Mouse (Mus musculus): Measurements from ENCODE around the gene Gm37240. TPM values are rescaled to one million over a fixed set of nuclear protein-coding genes. Genes with fewer than 3 reads are reported as not detected.
A peak's percentile ranks its signal among the peaks of the same experiment; 100 is the strongest.

Gm37240 gene
- polyA plus RNA-seq, 1 experiment from 2014 or later, result 18.1 TPM

- no peak overlapping the region for H3K27ac ChIP-seq (replicated peaks)
- no peak overlapping the region for H3K4me3 ChIP-seq (ENCODE audit: low read depth, low read length)
- 91% methylated on average over 6 of the region's 6 CpGs for WGBS
- DNase-seq (ENCODE audit: low spot score) (no peak), ATAC-seq (ENCODE audit: low FRiP score, low TSS enrichment) (no peak)
- no peaks in the 10 kb centered on the region for H3K4me1 ChIP-seq (replicated peaks; ENCODE audit: control insufficient read depth, insufficient read depth)
- no peaks in the 10 kb centered on the region for H3K27me3 ChIP-seq (ENCODE audit: control insufficient read depth, insufficient read depth, low read length)
- H3K4me2 ChIP-seq (replicated peaks; ENCODE audit: low read depth), result no peak overlapping the region
- H3K9ac ChIP-seq (ENCODE audit: low read length), result no peak overlapping the region
- H3K36me3 ChIP-seq (ENCODE audit: control insufficient read depth, insufficient read depth, low read length), result no peaks in the 10 kb centered on the region
- H3K9me3 ChIP-seq (ENCODE audit: control insufficient read depth, low read length), result no peaks in the 10 kb centered on the region
- TF ChIP-seq CTCF (IDR thresholded peaks at IDR 0.05; ENCODE audit: low read depth) (no peak), EP300 (optimal IDR thresholded peaks at IDR 0.05) (no peak)
Measured at GRCm38 (mm10) chr3:85914806-85915205, 27.5 kb upstream of the Gm37240 start.

GRCm38 (mm10) chr3:85907136-85907535, 19.8 kb upstream of the Gm37240 start:
- Histone ChIP-seq H3K27ac (replicated peaks) (no peak overlapping the region), H3K9me3 (ENCODE audit: control insufficient read depth, low read length) (no peaks in the 10 kb centered on the region), H3K36me3 (ENCODE audit: control insufficient read depth, insufficient read depth, low read length) (no peaks in the 10 kb centered on the region), H3K27me3 (ENCODE audit: control insufficient read depth, insufficient read depth, low read length) (no peaks in the 10 kb centered on the region), H3K9ac (ENCODE audit: low read length) (no peak overlapping the region), H3K4me2 (replicated peaks; ENCODE audit: low read depth) (no peak overlapping the region), H3K4me1 (replicated peaks; ENCODE audit: control insufficient read depth, insufficient read depth) (no peaks in the 10 kb centered on the region), H3K4me3 (ENCODE audit: low read depth, low read length) (no peak overlapping the region)
- no peak for ATAC-seq (ENCODE audit: low FRiP score, low TSS enrichment)
- DNase-seq (ENCODE audit: low spot score), result no peak
- no peak for TF ChIP-seq EP300 (optimal IDR thresholded peaks at IDR 0.05)
- TF ChIP-seq CTCF (IDR thresholded peaks at IDR 0.05; ENCODE audit: low read depth), result no peak
- 86% methylated on average over 7 of the region's 7 CpGs for WGBS

- Histone ChIP-seq H3K4me2 (replicated peaks; ENCODE audit: low read depth) (no peak overlapping the region), H3K4me3 (ENCODE audit: low read depth, low read length) (no peak overlapping the region), H3K9ac (ENCODE audit: low read length) (no peak overlapping the region), H3K27me3 (ENCODE audit: control insufficient read depth, insufficient read depth, low read length) (no peaks in the 10 kb centered on the region), H3K4me1 (replicated peaks; ENCODE audit: control insufficient read depth, insufficient read depth) (no peaks in the 10 kb centered on the region), H3K9me3 (ENCODE audit: control insufficient read depth, low read length) (no peaks in the 10 kb centered on the region), H3K27ac (replicated peaks) (no peak overlapping the region), H3K36me3 (ENCODE audit: control insufficient read depth, insufficient read depth, low read length) (no peaks in the 10 kb centered on the region)
- TF ChIP-seq CTCF (IDR thresholded peaks at IDR 0.05; ENCODE audit: low read depth) (no peak), EP300 (optimal IDR thresholded peaks at IDR 0.05) (no peak)
- DNase-seq (ENCODE audit: low spot score) (no peak), ATAC-seq (ENCODE audit: low FRiP score, low TSS enrichment) (no peak)
Measured at GRCm38 (mm10) chr3:85904371-85904770, 17.1 kb upstream of the Gm37240 start.

- H3K4me1 ChIP-seq (replicated peaks; ENCODE audit: control insufficient read depth, insufficient read depth), result no peaks in the 10 kb centered on the region
- 91% methylated on average over 5 of the region's 5 CpGs for WGBS
- no peak overlapping the region for H3K4me2 ChIP-seq (replicated peaks; ENCODE audit: low read depth)
- DNase-seq (ENCODE audit: low spot score), result no peak
- TF ChIP-seq EP300 (optimal IDR thresholded peaks at IDR 0.05), result no peak
- TF ChIP-seq CTCF (IDR thresholded peaks at IDR 0.05; ENCODE audit: low read depth), result no peak
- H3K27ac ChIP-seq (replicated peaks), result no peak overlapping the region
- no peaks in the 10 kb centered on the region for H3K27me3 ChIP-seq (ENCODE audit: control insufficient read depth, insufficient read depth, low read length)
- no peak overlapping the region for H3K9ac ChIP-seq (ENCODE audit: low read length)
- no peaks in the 10 kb centered on the region for H3K9me3 ChIP-seq (ENCODE audit: control insufficient read depth, low read length)
- no peaks in the 10 kb centered on the region for H3K36me3 ChIP-seq (ENCODE audit: control insufficient read depth, insufficient read depth, low read length)
- no peak for ATAC-seq (ENCODE audit: low FRiP score, low TSS enrichment)
- no peak overlapping the region for H3K4me3 ChIP-seq (ENCODE audit: low read depth, low read length)
Measured at GRCm38 (mm10) chr3:85895020-85895419, 7.7 kb upstream of the Gm37240 start.

- Histone ChIP-seq H3K4me2 (replicated peaks; ENCODE audit: low read depth) (no peak overlapping the region), H3K9ac (ENCODE audit: low read length) (no peak overlapping the region), H3K9me3 (ENCODE audit: control insufficient read depth, low read length) (no peaks in the 10 kb centered on the region), H3K36me3 (ENCODE audit: control insufficient read depth, insufficient read depth, low read length) (no peaks in the 10 kb centered on the region), H3K4me3 (ENCODE audit: low read depth, low read length) (no peak overlapping the region), H3K27ac (replicated peaks) (no peak overlapping the region), H3K27me3 (ENCODE audit: control insufficient read depth, insufficient read depth, low read length) (no peaks in the 10 kb centered on the region), H3K4me1 (replicated peaks; ENCODE audit: control insufficient read depth, insufficient read depth) (no peaks in the 10 kb centered on the region)
- WGBS, result 42% methylated on average over 1 of the region's 1 CpGs
- DNase-seq (ENCODE audit: low spot score) (peak; percentile 39), ATAC-seq (ENCODE audit: low FRiP score, low TSS enrichment) (no peak)
- 0 out of 2 replicates have a peak, but pooled peaks have one; percentile 22 for TF ChIP-seq CTCF (IDR thresholded peaks at IDR 0.05; ENCODE audit: low read depth)
- no peak for TF ChIP-seq EP300 (optimal IDR thresholded peaks at IDR 0.05)
Measured at GRCm38 (mm10) chr3:85891571-85891970, 4.3 kb upstream of the Gm37240 start.

- 17% methylated on average over 11 of the region's 11 CpGs for WGBS
- no peaks in the 10 kb centered on the region for H3K9me3 ChIP-seq (ENCODE audit: control insufficient read depth, low read length)
- peak; percentile 64 for DNase-seq (ENCODE audit: low spot score)
- no peak for TF ChIP-seq EP300 (optimal IDR thresholded peaks at IDR 0.05)
- no peak for TF ChIP-seq CTCF (IDR thresholded peaks at IDR 0.05; ENCODE audit: low read depth)
- no peaks in the 10 kb centered on the region for H3K4me1 ChIP-seq (replicated peaks; ENCODE audit: control insufficient read depth, insufficient read depth)
- H3K27me3 ChIP-seq (ENCODE audit: control insufficient read depth, insufficient read depth, low read length), result no peaks in the 10 kb centered on the region
- H3K4me2 ChIP-seq (replicated peaks; ENCODE audit: low read depth), result peak overlapping the region; percentile 62
- H3K36me3 ChIP-seq (ENCODE audit: control insufficient read depth, insufficient read depth, low read length), result no peaks in the 10 kb centered on the region
- peak overlapping the region; percentile 42 for H3K27ac ChIP-seq (replicated peaks)
- peak overlapping the region; percentile 27 for H3K9ac ChIP-seq (ENCODE audit: low read length)
- peak overlapping the region; percentile 61 for H3K4me3 ChIP-seq (ENCODE audit: low read depth, low read length)
- ATAC-seq (ENCODE audit: low FRiP score, low TSS enrichment), result peak; percentile 36; the same call in 1 of the 2 replicates
Measured at GRCm38 (mm10) chr3:85888221-85888671, 928 bp upstream of the Gm37240 start.
